Mouse (Mus musculus) frontal cortex, postnatal 10 days (tissue): ENCODE measurements around the gene Sbds.
"Not testable (repeated sequence)": the region's sequence is repeated elsewhere in the genome, so short reads cannot be mapped to it uniquely, and the experiment has no call there.

Experiments used
- DNase-seq, 2 experiments: peaks; one replicate each; pipeline ENCODE4 v3.0.0; 2022; ENCODE audit warnings: low spot score in 2 of 2, mixed read lengths in 1 of 2

Gene Sbds

GRCm38 (mm10) chr5:130256678-130257271 lies 1.4 kb upstream of the Sbds start:
- DNase-seq: peak; percentile 89 to 93

DNA sequence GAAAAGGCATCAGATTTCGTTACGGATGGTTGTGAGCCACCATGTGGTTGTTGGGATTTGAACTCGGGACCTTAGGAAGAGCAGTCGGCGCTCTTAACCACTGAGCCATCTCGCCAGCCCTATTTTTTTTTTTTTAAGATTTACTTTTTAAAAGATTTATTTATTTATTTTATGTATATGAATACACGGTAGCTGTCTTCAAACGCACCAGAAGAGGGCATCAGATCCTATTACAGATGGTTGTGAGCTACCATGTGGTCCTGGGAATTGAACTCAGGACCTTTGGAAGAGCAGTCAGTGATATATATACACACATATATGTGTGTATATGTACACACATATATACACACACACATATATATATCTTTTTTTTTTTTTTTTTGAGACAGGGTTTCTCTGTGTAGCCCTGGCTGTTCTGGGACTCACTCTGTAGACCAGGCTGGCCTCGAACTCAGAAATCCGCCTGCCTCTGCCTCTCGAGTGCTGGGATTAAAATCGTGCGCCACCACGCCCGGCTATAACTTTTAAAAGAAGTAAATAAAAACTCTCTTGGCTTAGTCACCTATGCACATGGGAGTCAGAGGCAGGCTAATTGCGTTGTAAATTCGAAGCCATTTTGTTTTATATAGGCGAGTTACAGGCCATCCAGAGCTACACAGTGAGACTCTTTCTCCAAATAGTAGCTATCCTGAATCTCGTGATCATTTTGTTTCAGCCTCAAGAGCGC lies 632 bp upstream of the Sbds start:
- not testable (repeated sequence) for DNase-seq

- no peak for DNase-seq
Measured at GRCm38 (mm10) chr5:130254164-130255016, 940 bp downstream of the Sbds start.

DNA sequence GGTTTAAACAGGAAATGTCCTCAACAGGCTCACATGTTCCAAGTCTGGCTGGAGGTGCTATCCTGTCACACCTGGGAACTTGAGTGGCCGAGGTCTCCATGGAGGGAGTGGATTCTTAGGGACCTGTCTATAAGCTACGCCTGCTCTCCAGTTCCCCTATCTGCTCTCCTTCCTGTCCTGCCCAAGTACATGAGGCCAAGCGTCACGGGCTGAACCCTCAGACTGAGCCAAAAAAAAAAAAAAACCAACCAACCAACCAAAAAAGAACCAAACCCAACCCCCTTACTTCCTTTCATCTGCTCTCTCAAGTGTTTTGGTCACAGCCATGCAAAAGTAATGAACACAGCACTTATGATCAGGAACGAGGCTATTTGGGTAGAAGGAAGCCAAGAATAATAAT lies 7.5 kb downstream of the Sbds start:
- DNase-seq: no peak

- DNase-seq: no peak
Measured at GRCm38 (mm10) chr5:130241426-130241825, 13.9 kb downstream of the Sbds start.

DNA sequence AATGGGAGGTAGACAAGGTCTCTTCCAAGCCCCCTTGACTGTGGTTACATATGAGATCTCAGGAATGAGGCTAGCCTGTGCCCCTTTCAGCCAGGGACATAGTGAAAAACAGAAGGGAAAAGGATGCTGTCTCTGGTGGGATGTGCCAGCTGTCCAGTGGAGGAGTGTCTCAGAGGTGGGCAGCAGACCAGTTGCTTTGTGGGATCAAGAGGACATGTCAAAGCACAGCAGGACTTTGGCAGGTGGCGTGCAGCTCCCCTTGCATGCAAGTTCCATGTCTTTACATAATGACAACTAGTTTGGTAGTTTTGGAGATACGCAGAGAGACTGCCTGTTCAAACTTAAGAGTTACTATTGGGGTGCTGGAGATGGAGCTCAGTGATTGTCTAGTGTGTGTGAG lies 15.5 kb downstream of the Sbds start:
- DNase-seq: no peak

GRCm38 (mm10) chr5:130239236-130239635 lies 16.1 kb downstream of the Sbds start:
- DNase-seq: no peak

- no peak for DNase-seq
Measured at GRCm38 (mm10) chr5:130236302-130236701, 19.0 kb downstream of the Sbds start.

- no peak for DNase-seq
Measured at GRCm38 (mm10) chr5:130228120-130228519, 27.2 kb downstream of the Sbds start.

DNA sequence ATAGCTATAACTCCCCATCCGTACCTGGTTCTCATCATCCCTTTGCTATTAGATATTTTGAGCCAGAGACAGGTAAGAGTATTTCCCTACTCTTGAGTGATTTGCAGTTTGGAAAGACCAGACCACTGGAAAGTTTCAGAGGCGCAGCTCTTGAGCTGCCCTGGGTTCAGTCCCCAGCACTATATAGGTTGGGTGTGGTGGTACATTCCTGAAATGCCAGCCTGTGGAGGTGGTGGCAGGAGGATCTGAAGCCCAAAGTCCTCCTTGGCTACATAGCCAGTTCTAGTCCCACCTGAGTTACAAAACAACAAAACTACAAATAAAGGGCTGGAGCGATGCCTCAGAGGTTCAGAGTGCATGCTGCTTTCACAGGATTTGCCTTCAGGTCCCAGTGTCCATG lies 28.5 kb downstream of the Sbds start:
- no peak for DNase-seq

DNA sequence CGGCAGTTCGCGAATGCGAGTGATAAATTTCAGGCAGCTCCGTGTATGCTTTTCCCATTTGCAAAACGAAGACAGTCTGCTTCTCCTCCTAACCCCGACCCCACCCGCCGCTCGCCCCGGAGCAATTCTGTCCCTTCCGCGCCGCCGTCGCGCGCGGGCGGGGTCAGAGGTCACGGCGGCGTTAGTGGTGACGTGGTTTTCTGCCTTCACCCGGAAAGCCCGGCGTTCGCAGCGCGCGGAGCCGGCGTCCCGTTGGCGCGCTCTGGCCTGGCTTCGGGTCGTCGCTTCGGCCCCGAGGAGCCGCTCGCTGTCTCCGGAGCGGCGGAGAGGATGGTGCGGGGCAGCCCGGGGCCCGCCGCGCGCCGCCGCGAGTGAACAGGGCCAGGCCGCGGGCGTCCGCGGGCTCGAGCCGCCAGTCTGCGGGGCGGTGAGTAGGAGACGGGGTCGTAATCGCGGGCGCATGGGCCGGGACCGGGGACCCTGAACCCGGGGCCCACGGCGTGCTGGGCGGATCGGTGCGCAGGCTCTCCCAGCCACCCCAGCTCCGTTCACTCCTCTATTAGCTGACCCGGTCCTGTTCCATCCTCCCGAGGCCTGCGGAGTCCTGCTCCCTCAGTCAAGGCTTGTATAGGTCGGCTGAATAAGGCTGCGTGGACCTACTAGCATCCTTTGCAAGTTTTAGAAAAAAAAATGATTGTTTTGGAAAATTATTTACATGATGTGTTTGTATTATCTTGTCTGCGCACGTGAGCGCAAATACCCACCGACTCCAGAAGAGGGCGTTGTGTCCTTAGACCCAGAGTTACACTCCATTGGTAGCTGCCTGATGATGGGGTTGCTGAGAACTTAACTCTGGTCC lies 33.0 kb downstream of the Sbds start:
- peak; percentile 87 to 94 for DNase-seq

DNA sequence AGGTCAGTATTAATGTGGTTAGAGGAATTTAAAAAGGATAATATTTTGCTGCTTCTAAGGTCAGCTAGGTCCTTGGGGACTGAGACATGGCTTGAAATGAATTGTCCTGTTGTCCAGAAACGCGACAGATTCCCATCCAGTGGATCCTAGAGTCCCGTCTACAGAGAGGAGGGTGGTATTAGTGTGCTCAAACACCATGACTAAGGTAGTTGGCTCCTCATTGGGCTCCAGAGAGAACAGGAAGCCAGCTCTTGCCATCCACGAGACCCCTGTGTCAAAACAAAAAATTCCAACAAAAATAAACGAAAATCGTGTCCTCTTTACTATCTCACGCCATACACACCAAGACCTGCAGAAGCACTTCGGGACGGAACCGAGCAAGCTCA lies 33.6 kb downstream of the Sbds start:
- DNase-seq: no peak

DNA sequence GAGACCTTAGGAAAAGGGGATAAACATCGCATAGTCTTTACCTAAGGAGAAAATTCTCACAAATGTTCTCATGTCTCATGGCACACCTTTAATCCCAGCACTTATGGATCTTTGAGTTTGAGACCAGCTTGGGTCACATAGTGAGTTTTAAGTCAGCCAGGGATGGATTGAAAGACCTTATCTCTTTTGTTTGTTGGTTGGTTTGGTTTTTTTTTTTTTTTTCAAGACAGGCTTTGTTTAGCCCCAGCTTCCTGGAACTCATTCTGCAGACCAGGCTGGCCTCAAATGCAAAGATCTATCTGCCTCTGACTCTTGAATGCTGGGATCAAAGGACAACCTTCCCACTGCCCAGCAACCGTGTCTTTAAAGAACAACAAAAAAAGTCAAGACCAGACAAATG lies 34.0 kb downstream of the Sbds start:
- DNase-seq: no peak

DNA sequence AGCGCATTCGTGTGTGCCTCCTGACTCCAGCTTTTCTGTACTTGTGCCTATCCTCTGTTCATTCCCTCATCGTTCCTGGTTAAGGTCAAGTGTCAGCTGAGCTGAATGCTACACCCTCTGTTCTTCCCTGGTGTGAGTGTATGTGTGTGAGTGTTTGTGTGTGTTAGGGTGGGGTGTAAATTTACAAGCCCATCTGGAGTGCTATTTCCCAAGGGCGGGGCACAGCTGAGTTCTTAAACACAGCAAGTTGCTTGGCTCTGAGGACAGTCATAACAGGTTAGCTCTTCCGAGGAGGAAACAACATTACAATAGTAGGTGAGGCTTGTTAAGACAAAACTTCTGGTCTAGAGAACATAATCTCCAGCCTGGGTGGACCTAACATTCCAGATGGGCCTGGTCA lies 37.0 kb downstream of the Sbds start:
- DNase-seq: no peak

GRCm38 (mm10) chr5:130217406-130217805 lies 37.9 kb downstream of the Sbds start:
- DNase-seq: no peak

DNA sequence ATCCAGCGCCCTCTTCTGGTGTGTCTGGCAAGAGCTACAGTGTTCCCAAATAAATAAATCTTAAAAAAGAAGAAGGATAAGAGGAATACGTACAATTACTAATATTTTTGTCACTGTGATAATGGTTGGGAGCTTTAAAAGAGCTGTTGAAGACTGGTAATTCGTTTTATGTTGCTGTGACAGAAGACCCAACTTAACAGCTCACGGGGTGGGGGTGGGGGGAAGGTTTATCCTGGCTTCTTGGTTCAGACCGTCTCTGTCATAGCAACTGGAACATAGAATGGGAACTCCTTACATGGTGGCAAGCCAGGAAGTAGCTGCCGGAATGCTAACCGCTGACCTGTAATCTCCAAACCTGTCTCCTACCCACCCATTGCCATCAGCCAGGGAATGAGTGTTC lies 38.5 kb downstream of the Sbds start, which contains the start of gene Tmem248:
TSS of gene Tmem248 (plus strand) at position 301 of the 400 bp plus-strand sequence.
- no peak for DNase-seq

- no peak for DNase-seq
Measured at GRCm38 (mm10) chr5:130212956-130213355, 42.4 kb downstream of the Sbds start.

- no peak for DNase-seq
Measured at GRCm38 (mm10) chr5:130207299-130207698, 48.0 kb downstream of the Sbds start.

GRCm38 (mm10) chr5:130205441-130206023 lies 49.8 kb downstream of the Sbds start:
- no peak for DNase-seq

DNA sequence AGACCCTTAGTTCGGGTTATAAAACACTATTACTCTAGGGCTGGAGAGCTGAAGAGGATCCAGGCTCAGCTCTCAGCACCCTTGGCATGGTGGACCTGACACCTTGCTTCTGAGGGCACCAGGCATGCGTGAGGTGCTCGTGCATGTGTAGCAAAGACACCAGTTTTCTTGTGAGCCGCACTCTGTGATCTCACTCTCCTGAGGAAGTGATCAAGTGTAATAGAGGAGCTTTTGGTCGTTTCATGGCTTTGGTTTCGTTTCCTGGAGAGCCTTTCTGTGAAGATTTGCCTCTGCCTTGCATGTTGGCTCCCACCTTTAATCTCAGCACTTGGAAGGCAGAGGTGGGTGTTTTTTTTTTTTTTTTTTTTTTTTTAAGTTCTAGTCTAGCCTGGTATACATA lies 50.8 kb downstream of the Sbds start:
- DNase-seq: no peak

DNA sequence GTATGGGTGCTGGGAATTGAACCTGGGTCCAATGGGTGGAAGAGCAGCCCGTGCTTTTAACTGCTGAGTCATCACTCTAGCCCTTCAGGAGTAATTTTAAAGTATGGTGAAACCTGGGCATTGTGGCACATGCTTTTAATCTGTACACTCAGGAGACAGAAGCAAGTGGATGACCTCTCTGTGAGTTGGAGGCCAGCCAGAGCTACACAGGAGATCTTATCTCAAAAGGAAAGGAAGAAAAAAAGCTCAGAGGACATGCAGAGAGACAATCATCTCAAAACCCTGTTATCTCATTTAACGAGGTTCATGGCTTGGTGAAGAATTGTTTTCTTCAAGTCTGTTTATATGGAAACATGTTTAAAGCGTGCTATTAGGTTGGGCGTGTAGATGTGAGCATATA lies 51.4 kb downstream of the Sbds start:
- DNase-seq: no peak
